Mouse (Mus musculus): Measurements from ENCODE around the gene Psmd11. TPM values are rescaled to one million over a fixed set of nuclear protein-coding genes. Genes with fewer than 3 reads are reported as not detected.
"Not testable (repeated sequence)": the region's sequence is repeated elsewhere in the genome, so short reads cannot be mapped to it uniquely, and the experiment has no call there.

Gene Psmd11
- total RNA-seq, 4 experiments from 2014 or later: 93.9 to 105 (median 97.8) TPM

- DNase-seq (ENCODE audit: low spot score in 2 of 2): not testable (repeated sequence)
Observed at GRCm38 (mm10) chr11:80426029-80426813, 2.2 kb upstream of the Psmd11 start.

- no peak for DNase-seq (ENCODE audit: low spot score in 2 of 2)
Observed at GRCm38 (mm10) chr11:80429009-80429475, 627 bp downstream of the Psmd11 start.

- no peak for DNase-seq (ENCODE audit: low spot score in 2 of 2)
Observed at GRCm38 (mm10) chr11:80429500-80430166, 1.2 kb downstream of the Psmd11 start.

DNA sequence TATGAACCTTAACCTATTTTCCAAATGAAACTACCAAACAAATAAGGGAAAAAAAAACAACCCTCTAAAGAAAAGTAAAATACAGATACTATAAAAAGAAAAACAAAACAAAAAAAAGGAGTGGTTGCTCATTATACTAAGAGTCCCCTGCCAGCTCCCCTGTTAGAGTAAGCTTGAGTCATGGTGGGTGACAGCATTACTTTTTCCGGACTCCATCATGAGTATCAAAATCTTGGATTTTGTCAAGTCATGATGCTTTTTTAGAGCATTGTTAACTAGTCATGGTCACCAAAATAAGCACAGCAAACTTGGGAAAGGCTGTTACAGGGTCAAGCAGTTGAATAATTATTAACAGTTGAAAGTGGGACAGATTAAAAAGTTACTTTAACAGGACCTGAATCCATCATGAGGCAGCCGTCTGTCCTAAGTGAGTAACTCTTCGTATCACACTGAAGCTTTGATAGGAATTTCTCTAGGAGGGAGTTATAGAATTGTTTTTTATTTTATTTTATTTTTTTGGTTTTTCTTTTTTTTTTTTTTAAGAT lies 2.0 kb downstream of the Psmd11 start:
- no peak for DNase-seq (ENCODE audit: low spot score in 2 of 2)

DNA sequence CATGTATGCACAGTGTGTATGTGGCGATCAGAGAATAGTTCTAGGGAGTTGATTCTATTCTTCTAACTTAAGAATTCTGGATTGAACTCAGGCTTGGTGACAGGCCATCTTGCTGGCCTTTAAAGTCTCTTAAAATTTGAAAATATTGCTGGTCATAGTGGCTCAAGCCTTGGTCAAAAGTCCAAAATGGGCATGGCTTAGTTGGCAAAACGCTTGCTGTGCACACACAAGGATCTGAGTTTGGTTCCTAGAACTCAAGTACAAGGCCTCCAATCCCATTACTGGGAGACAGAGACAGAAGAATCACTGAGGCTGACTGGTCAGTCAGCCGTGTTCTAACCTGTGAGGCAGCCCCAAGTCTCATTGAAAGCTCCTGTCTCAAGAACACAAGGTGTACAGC lies 18.5 kb downstream of the Psmd11 start:
- no peak for DNase-seq (ENCODE audit: low spot score in 2 of 2)

DNA sequence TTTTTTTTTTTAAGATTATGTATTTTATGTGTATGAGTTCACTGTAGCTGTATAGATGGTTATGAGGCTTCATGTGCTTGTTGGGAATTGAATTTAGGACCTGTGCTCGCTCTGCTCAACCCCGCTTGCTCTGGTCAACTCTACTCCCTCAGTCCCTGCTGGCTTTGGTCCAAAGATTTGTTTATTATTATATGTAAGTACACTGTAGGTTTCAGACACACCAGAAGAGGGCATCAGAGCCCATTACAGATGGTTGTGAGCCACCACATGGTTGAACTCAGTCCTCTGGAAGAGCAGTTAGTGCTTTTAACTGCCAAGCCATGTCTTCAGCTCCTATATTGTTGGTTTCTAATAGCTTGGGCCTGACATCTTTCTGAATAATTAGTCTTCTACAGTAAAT lies 21.4 kb downstream of the Psmd11 start:
- no peak for DNase-seq (ENCODE audit: low spot score in 2 of 2)

DNA sequence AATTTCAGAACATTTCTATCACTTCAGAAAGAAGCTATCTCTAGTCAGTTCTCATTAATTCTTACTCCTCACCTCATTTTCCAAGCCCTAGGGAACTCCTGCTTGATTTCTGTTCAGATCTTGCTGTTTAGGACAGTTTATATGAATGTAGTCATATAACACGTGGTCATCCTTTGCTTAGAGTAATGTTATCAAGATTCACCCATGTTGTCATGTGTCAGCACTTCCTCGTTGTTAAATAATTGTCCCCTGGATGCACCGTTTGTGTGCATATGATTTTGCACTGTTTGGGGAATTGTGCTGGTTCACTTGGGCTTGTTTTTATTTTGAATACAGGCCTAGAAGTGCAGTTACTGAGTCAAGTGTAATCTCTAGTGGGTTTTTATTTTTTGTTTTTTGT lies 23.8 kb downstream of the Psmd11 start:
- no peak for DNase-seq (ENCODE audit: low spot score in 2 of 2)

DNA sequence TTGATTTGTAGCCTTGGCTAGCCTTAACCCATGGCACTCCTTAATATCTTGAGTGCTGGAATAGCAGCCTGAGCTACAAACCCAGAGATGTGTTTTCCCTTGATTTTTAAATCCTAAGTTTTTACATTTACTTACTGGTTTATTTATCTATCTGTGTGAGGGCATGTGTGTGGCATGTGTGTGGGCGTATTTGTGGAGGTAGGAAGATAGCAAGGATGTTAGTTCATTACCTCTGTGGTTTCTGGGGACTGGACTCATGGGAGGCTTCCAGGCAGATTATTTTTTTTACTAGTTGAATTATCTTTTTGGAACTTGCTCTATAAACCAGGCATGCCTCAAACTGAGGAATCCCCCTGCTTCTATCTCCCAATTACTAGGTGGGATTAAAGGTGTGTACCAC lies 24.8 kb downstream of the Psmd11 start:
- DNase-seq (ENCODE audit: low spot score in 2 of 2): no peak

GRCm38 (mm10) chr11:80463605-80464130 lies 35.3 kb downstream of the Psmd11 start:
- DNase-seq (ENCODE audit: low spot score in 2 of 2): not testable (repeated sequence)

GRCm38 (mm10) chr11:80471836-80472605 lies 43.6 kb downstream of the Psmd11 start:
- DNase-seq (ENCODE audit: low spot score in 2 of 2): no peak

DNA sequence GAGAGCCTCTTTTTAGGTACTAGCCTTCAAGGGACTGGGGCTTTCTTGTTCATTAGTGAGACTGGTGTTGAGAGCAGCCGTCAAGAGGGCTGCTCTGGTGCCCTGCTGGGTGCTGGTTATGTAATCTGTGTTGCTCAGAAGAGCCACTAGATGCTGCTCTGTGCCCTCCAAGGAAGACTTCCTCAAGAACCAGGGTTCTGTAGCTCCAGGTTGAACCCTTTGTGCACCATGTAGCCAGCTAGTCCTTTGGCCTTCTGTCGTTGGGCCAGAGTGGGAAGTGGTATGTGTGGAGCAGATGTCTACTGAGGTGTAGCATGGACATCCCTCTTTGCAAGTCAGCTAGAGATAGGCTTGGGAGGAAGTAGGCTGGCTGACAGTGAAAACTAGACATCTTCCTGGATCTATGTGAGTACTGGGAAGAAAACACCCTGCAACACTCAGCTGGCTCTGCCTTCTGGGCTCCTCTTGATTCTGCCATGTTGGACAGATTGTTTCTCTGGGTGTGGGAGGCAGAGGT lies 45.8 kb downstream of the Psmd11 start:
- peak in 1 of 2 experiments; percentile 36 for DNase-seq (ENCODE audit: low spot score in 2 of 2)

DNA sequence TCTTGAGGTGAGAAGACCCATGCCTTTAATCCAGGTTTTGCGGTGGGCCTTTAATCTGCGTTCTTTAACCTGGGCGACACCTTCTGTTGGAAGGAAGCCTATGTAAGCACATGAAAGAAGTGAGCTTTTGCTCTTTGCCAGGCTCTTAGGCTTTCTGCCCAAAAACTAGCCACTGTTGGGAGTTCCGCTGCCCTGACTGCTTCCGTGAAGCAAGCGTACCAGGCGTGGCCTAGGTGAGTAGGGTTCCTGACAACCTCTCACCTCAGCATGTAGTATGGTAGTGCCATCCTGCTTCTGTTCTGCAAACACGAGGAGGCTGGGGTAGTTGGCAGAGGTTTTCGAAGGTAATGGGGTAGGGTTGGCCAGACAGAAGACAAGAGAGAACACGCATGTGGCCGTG lies 46.4 kb downstream of the Psmd11 start:
- no peak for DNase-seq (ENCODE audit: low spot score in 2 of 2)

DNA sequence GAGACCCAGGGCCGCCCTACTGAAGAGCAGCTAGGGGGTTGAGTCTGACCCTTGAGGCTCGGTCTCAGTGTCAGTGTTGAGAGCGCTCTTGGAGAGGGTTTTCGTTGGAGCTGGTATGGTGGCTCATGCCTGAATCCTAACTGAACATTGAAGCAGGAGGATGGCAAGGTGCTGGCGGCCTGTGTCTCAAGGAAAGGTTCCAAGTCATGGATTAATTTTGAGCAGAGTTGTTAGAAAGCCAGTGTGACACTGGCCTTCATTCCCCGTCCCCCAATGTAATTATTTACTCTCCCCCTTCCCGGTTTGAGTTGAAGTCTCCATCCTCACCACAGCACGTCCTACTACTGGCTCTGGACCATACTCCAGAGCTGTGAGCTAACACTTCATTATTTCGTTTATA lies 47.1 kb downstream of the Psmd11 start:
- DNase-seq (ENCODE audit: low spot score in 2 of 2): no peak

DNA sequence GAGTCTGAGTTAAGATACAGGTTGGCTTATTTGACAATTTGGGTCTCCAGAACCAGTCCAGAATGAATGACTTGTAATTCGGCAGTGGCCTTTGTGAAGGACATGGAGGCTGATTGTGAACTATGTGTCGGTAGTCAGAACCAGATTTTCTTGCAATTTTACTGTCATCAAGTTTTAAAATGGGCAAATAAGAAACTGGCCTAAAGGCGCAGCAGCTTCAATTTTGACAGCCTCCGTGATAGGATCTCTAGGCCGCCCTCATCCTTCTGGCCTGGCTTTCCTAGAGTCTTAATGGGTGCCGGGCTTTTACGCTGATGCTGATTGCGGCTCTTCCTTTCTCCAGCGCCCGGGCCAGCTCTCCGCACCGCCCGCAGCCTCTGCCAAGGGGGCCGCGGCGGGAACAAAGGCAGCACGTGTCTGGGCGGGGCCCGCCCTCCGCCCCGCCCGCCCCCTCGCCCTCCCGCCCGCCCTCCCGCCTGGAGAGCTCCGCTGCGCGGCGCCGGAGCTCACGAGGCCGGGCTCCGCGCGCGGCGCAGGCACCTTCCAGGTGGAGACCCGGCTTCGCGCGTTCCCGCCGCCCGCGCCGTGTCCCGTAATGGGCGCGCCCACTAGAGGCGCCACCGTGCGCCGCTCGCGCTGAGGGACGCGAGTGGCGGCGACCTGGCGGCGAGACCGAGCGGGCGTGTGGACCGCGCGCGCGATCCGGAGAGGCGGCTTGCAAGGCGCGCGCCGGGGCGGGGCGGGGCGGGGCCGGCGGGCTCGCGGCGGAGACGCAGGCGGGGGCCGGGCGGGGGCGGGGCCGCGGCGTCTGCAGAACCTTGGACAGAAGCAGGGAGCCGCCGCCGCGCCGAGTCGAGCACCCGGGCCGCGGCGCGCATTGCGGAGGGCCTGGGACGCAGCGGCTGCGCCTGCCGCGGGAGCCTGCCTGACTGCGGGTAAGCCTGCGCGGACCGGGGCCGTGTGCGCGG lies 48.1 kb downstream of the Psmd11 start, which contains the start of gene Cdk5r1:
TSS of gene Cdk5r1 (plus strand) at position 802 of the 968 bp plus-strand sequence.
- peak in 1 of 2 experiments; percentile 89 for DNase-seq (ENCODE audit: low spot score in 2 of 2)

- no peak for DNase-seq (ENCODE audit: low spot score in 2 of 2)
Observed at GRCm38 (mm10) chr11:80477341-80478199, 49.2 kb downstream of the Psmd11 start.

GRCm38 (mm10) chr11:80478694-80479412 lies 50.4 kb downstream of the Psmd11 start:
- DNase-seq (ENCODE audit: low spot score in 2 of 2): no peak

DNA sequence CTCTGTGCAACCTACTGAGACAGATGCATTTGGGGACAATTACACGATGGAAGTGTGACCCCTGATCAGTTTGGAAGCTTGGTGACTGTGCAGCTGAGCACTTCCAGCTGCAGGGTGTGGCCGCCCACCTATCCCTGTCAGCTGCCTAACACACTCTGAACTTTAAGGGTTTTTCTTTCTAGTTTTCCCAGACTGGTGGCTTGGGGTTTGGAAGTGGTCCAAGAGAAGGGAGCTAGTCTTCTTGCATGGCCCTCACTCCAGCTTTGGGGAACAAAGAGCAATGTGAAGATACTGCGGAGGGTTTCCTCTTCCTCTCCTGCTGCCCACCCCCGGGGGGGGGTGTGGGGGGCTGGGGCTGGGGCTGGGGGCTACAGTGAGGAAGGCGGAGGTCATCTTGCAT lies 51.0 kb downstream of the Psmd11 start:
- no peak for DNase-seq (ENCODE audit: low spot score in 2 of 2)

Measured in left cerebral cortex, adult 8-10 months (tissue).